Mouse (Mus musculus) heart, postnatal 0 days (tissue): ENCODE measurements around the gene Entpd8.

Experiments
- CTCF ChIP-seq: IDR thresholded peaks from 2 replicates; pipeline ENCODE4 v1.5.1; 2016; ENCODE audit warnings: antibody characterized with exemption, control low read depth, low read depth
- EP300 ChIP-seq: IDR thresholded peaks from 2 replicates; pipeline ENCODE4 v1.6.1; 2016; ENCODE audit warnings: antibody characterized with exemption, low read depth

DNA sequence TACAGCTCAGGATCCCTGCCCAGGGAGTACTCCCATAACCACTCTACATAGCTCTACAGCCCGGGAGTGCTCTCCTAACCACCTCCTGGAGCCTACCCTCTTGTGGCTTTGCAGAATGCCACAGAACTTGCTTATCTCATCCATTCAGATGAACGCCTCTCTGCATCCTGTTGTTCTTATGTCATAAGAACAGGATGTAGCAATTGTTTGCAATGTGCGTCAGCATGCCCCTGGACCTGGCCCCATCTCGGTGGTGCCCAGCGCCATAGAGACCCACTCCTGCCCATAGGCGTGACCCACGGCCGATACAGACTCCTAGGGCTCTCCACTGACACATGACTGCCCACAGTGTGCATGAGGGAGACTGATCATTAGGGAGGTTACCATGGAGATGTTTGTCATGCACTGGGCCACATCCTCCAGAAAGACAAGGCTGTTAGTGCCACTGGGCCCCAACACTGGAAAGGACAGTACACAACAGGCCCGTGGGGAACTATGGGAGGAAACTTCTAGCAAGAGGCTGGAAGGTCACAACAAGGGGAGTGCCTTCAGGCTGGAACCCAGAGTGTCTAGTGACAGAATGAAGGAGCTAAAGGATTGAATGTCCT, 31.2 kb downstream of the Entpd8 start:
- TF ChIP-seq CTCF (no peak), EP300 (no peak)
